Mouse (Mus musculus): ENCODE measurements around the gene Eif2b3.

GRCm38 (mm10) chr4:117087948-117088640 is 68.9 kb downstream of the Eif2b3 start:
- TF ChIP-seq POLR2A (IDR thresholded peaks at IDR 0.05; ENCODE audit: borderline replicate concordance, insufficient read depth, low read length) (no peak), CTCF (IDR thresholded peaks at IDR 0.05; ENCODE audit: borderline replicate concordance, insufficient read depth, low read depth, low read length) (no peak)

All from cerebellum, adult 2 months (tissue).